Mouse (Mus musculus) CH12.LX (cell line): ENCODE data around the gene Wdr92. TPM values are rescaled to one million over a fixed set of nuclear protein-coding genes. Genes with fewer than 3 reads are reported as not detected.

ENCODE experiments used
- DNase-seq: peaks from one replicate; pipeline ENCODE4 v3.0.0-alpha.2; 2013; ENCODE audit errors: extremely low read depth
- H3K27ac ChIP-seq: 2 replicates; pipeline ENCODE4 v1.5.1; 2012; ENCODE audit warnings: low read depth, mild to moderate bottlenecking, control low read depth, moderate library complexity; ENCODE audit not compliant: insufficient read depth
- H3K27me3 ChIP-seq: replicated peaks from 2 replicates; pipeline ENCODE3; 2012; ENCODE audit warnings: inconsistent platforms
- H3K36me3 ChIP-seq, 2 experiments: replicated peaks in 1 of 2; 2 replicates each; pipeline versions ENCODE3 to v1.6.1; 2012; ENCODE audit warnings: inconsistent platforms in 1 of 2, low read length in 1 of 2, mild to moderate bottlenecking in 1 of 2, mixed read lengths in 1 of 2, moderate library complexity in 1 of 2; ENCODE audit not compliant: control insufficient read depth in 1 of 2, insufficient read depth in 1 of 2
- H3K4me1 ChIP-seq, 2 experiments: 2 replicates each; pipeline ENCODE4 v1.6.1; 2012; ENCODE audit warnings: inconsistent platforms in 1 of 2, moderate library complexity in 1 of 2; ENCODE audit not compliant: insufficient read depth in 2 of 2, control insufficient read depth in 1 of 2
- H3K4me2 ChIP-seq: 2 replicates; pipeline ENCODE4 v1.6.1; 2012; ENCODE audit warnings: low read depth, mild to moderate bottlenecking, control low read depth; ENCODE audit not compliant: poor library complexity, insufficient read depth, severe bottlenecking
- H3K4me3 ChIP-seq, 3 experiments: fragments of 150-350 bp in 1 of 3; sonication (generic) in 1 of 3; replicated peaks in 1 of 3; 2 replicates each; pipeline versions ENCODE3 to v1.5.1; 2011 to 2012; ENCODE audit warnings: low read depth in 2 of 3, low read length in 2 of 3, mild to moderate bottlenecking in 2 of 3, moderate library complexity in 2 of 3, control low read depth in 1 of 3, improper control_type of control experiment in 1 of 3, inconsistent platforms in 1 of 3, mixed read lengths in 1 of 3; ENCODE audit not compliant: poor library complexity in 1 of 3
- H3K79me2 ChIP-seq: replicated peaks from 2 replicates; pipeline ENCODE4 v1.6.1; 2012; ENCODE audit warnings: mild to moderate bottlenecking, moderate library complexity; ENCODE audit not compliant: control insufficient read depth, poor library complexity, insufficient read depth, severe bottlenecking; ENCODE audit errors: extremely low read depth
- H3K9ac ChIP-seq: 2 replicates; pipeline ENCODE4 v1.6.1; 2012; ENCODE audit warnings: low read depth, mild to moderate bottlenecking, control low read depth, moderate library complexity; ENCODE audit not compliant: insufficient read depth
- H3K9me3 ChIP-seq: replicated peaks from 2 replicates; pipeline ENCODE3; 2012; ENCODE audit warnings: low read length, inconsistent platforms, mixed read lengths
- BHLHE40 ChIP-seq: IDR thresholded peaks from 2 replicates; pipeline ENCODE4 v1.6.1; 2011; ENCODE audit warnings: mild to moderate bottlenecking, low read depth, low read length, improper control_type of control experiment
- CTCF ChIP-seq, 2 experiments: IDR thresholded peaks in 1 of 2; conservative IDR thresholded peaks in 1 of 2; 2 replicates each; pipeline ENCODE4 v1.5.1; 2011 to 2012; ENCODE audit warnings: low read depth in 2 of 2, low read length in 2 of 2, improper control_type of control experiment in 1 of 2, inconsistent platforms in 1 of 2, mild to moderate bottlenecking in 1 of 2, moderate library complexity in 1 of 2
- E2F4 ChIP-seq: IDR thresholded peaks from 2 replicates; pipeline ENCODE4 v1.6.1; 2011; ENCODE audit warnings: low read depth, low read length, improper control_type of control experiment; ENCODE audit not compliant: insufficient replicate concordance
- ELF1 ChIP-seq: IDR thresholded peaks from 2 replicates; pipeline ENCODE4 v1.6.1; 2014; ENCODE audit warnings: low read depth, mild to moderate bottlenecking, inconsistent platforms, low read length, improper control_type of control experiment
- EP300 ChIP-seq: IDR thresholded peaks from 2 replicates; pipeline ENCODE4 v1.6.1; 2011; ENCODE audit warnings: low read length, improper control_type of control experiment
- ETS1 ChIP-seq: conservative IDR thresholded peaks from 2 replicates; pipeline ENCODE4 v1.6.1; 2012; ENCODE audit warnings: low read depth, mild to moderate bottlenecking, inconsistent platforms, low read length, improper control_type of control experiment, moderate library complexity
- GABPA ChIP-seq: IDR thresholded peaks from 2 replicates; pipeline ENCODE4 v1.6.1; 2012; ENCODE audit warnings: low read depth, low read length, improper control_type of control experiment, inconsistent platforms; ENCODE audit not compliant: insufficient replicate concordance
- IRF4 ChIP-seq: IDR thresholded peaks from 2 replicates; pipeline ENCODE4 v1.6.1; 2014; ENCODE audit warnings: low read depth, mild to moderate bottlenecking, inconsistent platforms, low read length, improper control_type of control experiment
- KAT2A ChIP-seq: IDR thresholded peaks from 2 replicates; pipeline ENCODE4 v1.6.1; 2012; ENCODE audit warnings: low read length, improper control_type of control experiment, inconsistent platforms; ENCODE audit not compliant: insufficient replicate concordance
- MAFK ChIP-seq: IDR thresholded peaks from 2 replicates; pipeline ENCODE4 v1.6.1; 2011; ENCODE audit warnings: low read length, improper control_type of control experiment; ENCODE audit not compliant: insufficient replicate concordance
- MAX ChIP-seq: IDR thresholded peaks from 2 replicates; pipeline ENCODE4 v1.6.1; 2011; ENCODE audit warnings: low read length, improper control_type of control experiment
- MAZ ChIP-seq: IDR thresholded peaks from 2 replicates; pipeline ENCODE4 v1.6.1; 2012; ENCODE audit warnings: low read depth, mild to moderate bottlenecking, inconsistent platforms, low read length, improper control_type of control experiment, moderate library complexity
- MXI1 ChIP-seq: IDR thresholded peaks from 2 replicates; pipeline ENCODE4 v1.6.1; 2011; ENCODE audit warnings: mild to moderate bottlenecking, low read depth, low read length, improper control_type of control experiment
- NELFE ChIP-seq: IDR thresholded peaks from 2 replicates; pipeline ENCODE4 v1.6.1; 2011; ENCODE audit warnings: low read depth, low read length, improper control_type of control experiment
- NRF1 ChIP-seq: IDR thresholded peaks from 2 replicates; pipeline ENCODE4 v1.6.1; 2014; ENCODE audit warnings: low read depth, mild to moderate bottlenecking, inconsistent platforms, low read length, improper control_type of control experiment, moderate library complexity
- POLR2AphosphoS2 ChIP-seq: IDR thresholded peaks from 2 replicates; pipeline ENCODE4 v1.6.1; 2011; ENCODE audit warnings: low read depth, low read length, improper control_type of control experiment
- RAD21 ChIP-seq: IDR thresholded peaks from 2 replicates; pipeline ENCODE4 v1.6.1; 2011; ENCODE audit warnings: low read depth, mild to moderate bottlenecking, low read length, improper control_type of control experiment, moderate library complexity
- SIN3A ChIP-seq: IDR thresholded peaks from 2 replicates; pipeline ENCODE4 v1.6.1; 2012; ENCODE audit warnings: low read length, improper control_type of control experiment, inconsistent platforms
- SMC3 ChIP-seq: IDR thresholded peaks from 2 replicates; pipeline ENCODE4 v1.6.1; 2011; ENCODE audit warnings: low read depth, low read length, improper control_type of control experiment
- TBP ChIP-seq: conservative IDR thresholded peaks from 2 replicates; pipeline ENCODE4 v1.6.1; 2011; ENCODE audit warnings: low read depth, low read length, improper control_type of control experiment
- ZC3H11A ChIP-seq: IDR thresholded peaks from 2 replicates; pipeline ENCODE4 v1.6.1; 2012; ENCODE audit warnings: low read depth, mild to moderate bottlenecking, inconsistent platforms, low read length, improper control_type of control experiment
- dilution Hi-C: fragments of 300-500 bp; cut with MboI; formaldehyde crosslinking; loops from 2 replicates; pipeline ENCODE4 v1.14.3; 2020; ENCODE audit warnings: low sequenced_read_pairs; ENCODE audit not compliant: extremely low pct_unique_long_range_greater_than_20kb, extremely low pct_ligation_motif_present
- in situ Hi-C: fragments of 300-500 bp; cut with MboI; formaldehyde crosslinking; loops from 3 replicates; pipeline ENCODE4 v1.14.3; 2019; ENCODE audit warnings: low sequenced_read_pairs, low pct_ligation_motif_present, low pct_unique_long_range_greater_than_20kb, mixed read lengths
- polyA plus RNA-seq: library from polyadenylated mRNA; unstranded; fragments of >175 nt; gene quantifications from 2 replicates; pipeline ENCODE4 v1.2.1, GENCODE M21; 2012; ENCODE audit warnings: low read depth; ENCODE audit not compliant: insufficient read length
- total RNA-seq, 2 experiments: library from RNA; depleted of rRNA; stranded (reverse); fragments of 300-350 nt in 1 of 2; fragments of >200 nt in 1 of 2; gene quantifications; 2 replicates each; pipeline ENCODE4 v1.2.3; 2012 to 2014

Gene Wdr92
- total RNA-seq (2012; rRNA removed) (38.6 and 40.2 TPM in 2 replicates), total RNA-seq (2014; rRNA removed) (66.1 and 73.6 TPM in 2 replicates), polyA plus RNA-seq (35.8 and 48.5 TPM in 2 replicates)

DNA sequence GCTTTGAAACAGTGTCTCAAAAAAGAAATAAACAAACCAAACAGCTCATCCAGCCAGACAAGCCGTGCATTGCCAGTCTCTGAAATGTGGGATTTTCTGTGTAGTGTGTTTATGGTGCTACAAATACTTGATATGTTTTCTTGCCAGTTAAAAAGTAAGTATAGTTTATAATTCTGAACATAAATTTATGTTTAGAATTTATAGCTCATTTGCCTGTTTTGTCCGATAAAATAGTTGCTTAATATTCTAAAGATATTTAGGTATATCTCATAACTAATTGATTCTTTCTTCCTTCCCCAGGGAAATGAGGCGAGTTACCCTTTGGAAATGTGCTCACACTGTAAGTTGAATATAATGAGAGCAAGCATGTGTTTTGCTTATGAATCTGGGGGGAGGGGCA is at the start of gene Wdr92:
Gene Wdr92, plus strand, starts transcription at position 301 of the 400 bp plus-strand sequence.
- DNase-seq = no peak
- TF ChIP-seq E2F4 (no peak), NELFE (no peak), RAD21 (no peak), GABPA (no peak), IRF4 (no peak), EP300 (no peak), ETS1 (no peak), SIN3A (no peak), KAT2A (no peak), ELF1 (no peak), MAZ (no peak), MAFK (no peak), MXI1 (no peak), POLR2AphosphoS2 (no peak), SMC3 (no peak), TBP (no peak), NRF1 (no peak)
- TF ChIP-seq, all 38 proteins: peak for 0
- H3K4me2 ChIP-seq = no peak within 1 kb of the TSS
- H3K9ac ChIP-seq = no peak within 1 kb of the TSS
- H3K9me3 ChIP-seq = peaks cover 6% of the 10 kb centered on the region
- peaks cover 5 to 81% of the 10 kb centered on the region in 2 experiments; a peak in 3 of 4 replicates for H3K4me1 ChIP-seq
- H3K36me3 ChIP-seq = peaks cover 0 to 30% of the 10 kb centered on the region in 2 experiments
- no peak within 1 kb of the TSS for H3K4me3 ChIP-seq
- no peak within 1 kb of the TSS for H3K27ac ChIP-seq
- in situ Hi-C loops = no loop called here
- no peaks in the 10 kb centered on the region for H3K27me3 ChIP-seq
- H3K79me2 ChIP-seq = peaks cover 29% of the 10 kb centered on the region
- dilution Hi-C loops = no loop called here

GRCm38 (mm10) chr11:17135638-17136037 is 46.3 kb upstream of the Wdr92 start:
- H3K9ac ChIP-seq = no peak overlapping the region
- H3K4me1 ChIP-seq = no peaks in the 10 kb centered on the region
- H3K79me2 ChIP-seq = no peaks in the 10 kb centered on the region
- no peak overlapping the region for H3K27ac ChIP-seq
- H3K27me3 ChIP-seq = no peaks in the 10 kb centered on the region
- TF ChIP-seq GABPA (no peak), NELFE (no peak), SIN3A (no peak), CTCF (conservative IDR thresholded peaks at IDR 0.05 in 1 of 2, IDR thresholded peaks at IDR 0.05 in 1 of 2; ENCODE audit: low read depth in 2 of 2, low read length in 2 of 2) (no peak), ZC3H11A (no peak), ETS1 (no peak), MAX (no peak), NRF1 (no peak), BHLHE40 (no peak)
- H3K36me3 ChIP-seq = no peaks in the 10 kb centered on the region
- H3K9me3 ChIP-seq = no peaks in the 10 kb centered on the region
- no peak overlapping the region for H3K4me2 ChIP-seq
- in situ Hi-C loops = no loop called here
- dilution Hi-C loops = no loop called here
- H3K4me3 ChIP-seq = no peak overlapping the region
- DNase-seq = no peak
